Mouse (Mus musculus) kidney, embryonic 14.5 days (tissue): ENCODE results near the gene Mad1l1. TPM values are rescaled to one million over a fixed set of nuclear protein-coding genes. Genes with fewer than 3 reads are reported as not detected.

ENCODE experiments used
- ATAC-seq: fragments of 200-750 bp; cut with Nextera tagmentation; 2 replicates; pipeline ENCODE4 v1.8.0; 2017; ENCODE audit warnings: moderate number of reproducible peaks, mild to moderate bottlenecking, moderate TSS enrichment, moderate library complexity; ENCODE audit not compliant: low FRiP score, low TSS enrichment
- H3K27ac ChIP-seq: fragments of 300-500 bp; sonication (generic); 2 replicates; pipeline ENCODE4 v1.5.1; 2014; ENCODE audit warnings: low read depth, mild to moderate bottlenecking, low read length, moderate library complexity, mixed read lengths
- H3K27me3 ChIP-seq: fragments of 300-500 bp; sonication (generic); 2 replicates; pipeline ENCODE4 v1.6.1; 2014; ENCODE audit warnings: mild to moderate bottlenecking, low read length; ENCODE audit not compliant: control insufficient read depth, insufficient read depth
- H3K36me3 ChIP-seq: fragments of 300-500 bp; sonication (generic); 2 replicates; pipeline ENCODE4 v1.6.1; 2014; ENCODE audit warnings: low read length, mixed read lengths; ENCODE audit not compliant: control insufficient read depth, insufficient read depth
- H3K4me1 ChIP-seq: fragments of 300-500 bp; sonication (generic); 2 replicates; pipeline ENCODE4 v1.6.1; 2014; ENCODE audit warnings: low read length, mixed read lengths; ENCODE audit not compliant: control insufficient read depth, insufficient read depth
- H3K4me2 ChIP-seq: fragments of 300-500 bp; sonication (generic); replicated peaks from 2 replicates; pipeline ENCODE4 v1.6.1; 2014; ENCODE audit warnings: low read depth, mild to moderate bottlenecking, low read length
- H3K4me3 ChIP-seq: fragments of 300-500 bp; sonication (generic); 2 replicates; pipeline ENCODE4 v1.5.1; 2014; ENCODE audit warnings: mild to moderate bottlenecking, low read length
- H3K9ac ChIP-seq: fragments of 300-500 bp; sonication (generic); 2 replicates; pipeline ENCODE4 v1.6.1; 2014; ENCODE audit warnings: low read depth, mild to moderate bottlenecking, low read length, moderate library complexity
- H3K9me3 ChIP-seq: fragments of 300-500 bp; sonication (generic); 2 replicates; pipeline ENCODE4 v1.6.1; 2016; ENCODE audit warnings: low read length; ENCODE audit not compliant: control insufficient read depth
- WGBS: fragments of 180-500 bp; shearing (Covaris S2); extraction: QIAGEN DNeasy Blood & Tissue Kit; methylation state at CpG from one replicate; pipeline ENCODE4 v1.1.7; 2014; 5-methylcytosine and 5-hydroxymethylcytosine counted together
- polyA plus RNA-seq: library from polyadenylated mRNA; unstranded; fragments of >200 nt; fragmentation: Nextera tagmentation; extraction: Ambion mirVana; gene quantifications from 2 replicates; pipeline ENCODE4 v1.2.1, GENCODE M21; 2014

The Mad1l1 gene
- polyA plus RNA-seq, 1 experiment from 2014 or later, result 47.4 TPM

DNA sequence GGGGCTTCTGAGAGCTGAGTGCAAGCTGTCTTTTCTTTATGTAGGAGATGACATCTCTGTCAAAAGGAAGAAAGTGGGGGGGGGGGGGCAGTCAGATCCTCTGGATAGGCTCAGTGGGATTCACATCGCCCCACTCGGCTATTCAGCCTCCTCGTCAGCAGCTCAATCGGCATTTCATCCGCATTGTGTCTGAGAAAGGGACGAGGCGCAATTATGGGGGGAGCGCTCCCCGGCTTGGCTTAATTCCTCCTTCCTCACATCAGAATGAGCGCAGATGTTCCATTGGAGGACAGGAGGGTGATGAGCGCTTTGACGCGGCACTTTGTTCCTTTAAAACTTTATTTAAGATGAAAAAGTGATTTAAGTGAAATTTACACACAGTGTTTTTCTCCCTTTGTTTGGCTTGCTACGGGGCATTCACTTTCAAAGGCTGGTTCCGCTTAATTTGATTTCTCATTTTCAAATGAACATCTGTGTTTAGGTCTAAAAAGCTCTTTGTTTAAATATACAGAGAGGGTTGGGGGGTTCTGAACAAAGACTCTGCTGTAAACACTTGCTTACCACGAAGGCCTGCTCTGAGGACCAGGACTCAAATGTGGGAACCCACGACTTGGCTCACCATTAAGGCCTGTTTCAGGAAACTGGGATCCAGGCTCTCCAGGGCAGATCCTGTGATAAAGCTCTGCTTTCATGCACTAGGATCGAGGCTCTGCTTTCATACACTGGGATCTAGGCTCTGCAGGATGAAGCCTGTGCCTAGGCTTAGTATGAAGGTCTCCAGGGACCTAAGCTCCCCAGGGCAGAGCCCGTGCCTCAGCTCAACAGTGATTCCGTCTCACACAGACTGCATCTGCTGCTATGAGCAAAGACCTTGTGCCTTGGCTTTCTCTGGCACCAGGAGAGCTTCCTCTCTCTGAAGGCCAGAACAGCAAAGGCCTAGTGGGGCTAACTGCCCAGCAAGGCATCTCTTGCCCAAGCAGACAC lies 98.0 kb downstream of the Mad1l1 start:
- Histone ChIP-seq H3K36me3 (no peaks in the 10 kb centered on the region), H3K4me1 (0 out of 2 replicates have a peak, but pooled peaks cover 6% of the 10 kb centered on the region), H3K9ac (no peak overlapping the region), H3K4me2 (no peak overlapping the region), H3K9me3 (no peaks in the 10 kb centered on the region), H3K4me3 (no peak overlapping the region), H3K27me3 (no peaks in the 10 kb centered on the region), H3K27ac (peak overlapping the region; percentile 39; the same call in 1 of the 2 replicates)
- 76% methylated on average over 20 of the region's 20 CpGs for WGBS
- ATAC-seq, result no peak

- Histone ChIP-seq H3K4me2 (no peak overlapping the region), H3K9me3 (no peaks in the 10 kb centered on the region), H3K36me3 (no peaks in the 10 kb centered on the region), H3K4me3 (no peak overlapping the region), H3K27ac (no peak overlapping the region), H3K9ac (no peak overlapping the region), H3K4me1 (no peaks in the 10 kb centered on the region), H3K27me3 (no peaks in the 10 kb centered on the region)
- ATAC-seq, result no peak
- WGBS, result 65% methylated on average over 3 of the region's 3 CpGs
Measured at GRCm38 (mm10) chr5:140221016-140221650, 100.2 kb downstream of the Mad1l1 start.

DNA sequence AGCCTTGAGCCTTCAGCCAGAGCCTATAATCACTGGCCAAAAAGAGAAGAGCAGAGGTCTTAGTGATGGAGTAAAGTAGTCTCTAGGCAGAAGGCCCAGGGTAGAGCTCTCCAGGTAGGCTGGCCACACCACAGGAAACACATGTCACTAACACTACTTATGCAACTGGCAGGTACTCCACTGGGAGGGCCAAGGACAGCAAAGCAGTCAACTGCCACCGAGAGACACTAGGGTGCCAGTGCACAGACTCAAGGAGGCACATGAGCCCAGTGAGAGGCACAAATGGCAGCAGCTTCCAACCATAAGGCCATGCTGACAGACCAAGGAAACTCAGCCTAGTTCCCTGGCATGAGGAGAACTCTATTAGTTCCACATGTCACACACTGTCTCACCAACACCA lies 102.1 kb downstream of the Mad1l1 start:
- 86% methylated on average over 1 of the region's 1 CpGs for WGBS
- Histone ChIP-seq H3K27ac (no peak overlapping the region), H3K27me3 (no peaks in the 10 kb centered on the region), H3K4me3 (no peak overlapping the region), H3K4me2 (no peak overlapping the region), H3K9ac (no peak overlapping the region), H3K9me3 (no peaks in the 10 kb centered on the region), H3K4me1 (no peaks in the 10 kb centered on the region), H3K36me3 (no peaks in the 10 kb centered on the region)
- ATAC-seq, result no peak

- Histone ChIP-seq H3K4me2 (no peak overlapping the region), H3K9me3 (no peaks in the 10 kb centered on the region), H3K27me3 (no peaks in the 10 kb centered on the region), H3K9ac (no peak overlapping the region), H3K4me1 (no peaks in the 10 kb centered on the region), H3K36me3 (no peaks in the 10 kb centered on the region), H3K4me3 (no peak overlapping the region), H3K27ac (no peak overlapping the region)
- 29% methylated on average over 2 of the region's 2 CpGs for WGBS
- no peak for ATAC-seq
Measured at GRCm38 (mm10) chr5:140217900-140218299, 103.5 kb downstream of the Mad1l1 start.

DNA sequence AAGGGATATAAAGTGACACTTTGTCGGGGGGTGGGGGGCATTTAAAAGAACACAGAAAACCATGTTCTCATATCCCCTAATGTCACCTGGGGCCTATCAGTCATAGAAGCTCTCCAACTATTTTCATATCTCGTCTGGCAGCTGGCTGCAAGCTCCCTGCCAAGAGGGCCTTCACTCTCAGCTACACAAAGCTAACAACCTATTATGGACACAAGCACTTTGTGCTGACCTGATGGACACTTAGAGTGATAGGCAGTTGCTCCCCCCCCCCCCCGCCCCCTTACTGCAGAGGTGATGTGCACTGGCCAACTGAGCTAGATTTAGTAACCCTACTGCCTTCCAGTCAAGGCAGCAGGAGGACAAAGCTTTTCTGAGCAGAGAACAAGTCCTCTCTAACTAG lies 104.3 kb downstream of the Mad1l1 start:
- Histone ChIP-seq H3K9ac (no peak overlapping the region), H3K27me3 (no peaks in the 10 kb centered on the region), H3K27ac (no peak overlapping the region), H3K36me3 (no peaks in the 10 kb centered on the region), H3K4me3 (no peak overlapping the region), H3K4me2 (no peak overlapping the region), H3K4me1 (no peaks in the 10 kb centered on the region), H3K9me3 (no peaks in the 10 kb centered on the region)
- ATAC-seq, result no peak
- 80% methylated on average over 3 of the region's 3 CpGs for WGBS

DNA sequence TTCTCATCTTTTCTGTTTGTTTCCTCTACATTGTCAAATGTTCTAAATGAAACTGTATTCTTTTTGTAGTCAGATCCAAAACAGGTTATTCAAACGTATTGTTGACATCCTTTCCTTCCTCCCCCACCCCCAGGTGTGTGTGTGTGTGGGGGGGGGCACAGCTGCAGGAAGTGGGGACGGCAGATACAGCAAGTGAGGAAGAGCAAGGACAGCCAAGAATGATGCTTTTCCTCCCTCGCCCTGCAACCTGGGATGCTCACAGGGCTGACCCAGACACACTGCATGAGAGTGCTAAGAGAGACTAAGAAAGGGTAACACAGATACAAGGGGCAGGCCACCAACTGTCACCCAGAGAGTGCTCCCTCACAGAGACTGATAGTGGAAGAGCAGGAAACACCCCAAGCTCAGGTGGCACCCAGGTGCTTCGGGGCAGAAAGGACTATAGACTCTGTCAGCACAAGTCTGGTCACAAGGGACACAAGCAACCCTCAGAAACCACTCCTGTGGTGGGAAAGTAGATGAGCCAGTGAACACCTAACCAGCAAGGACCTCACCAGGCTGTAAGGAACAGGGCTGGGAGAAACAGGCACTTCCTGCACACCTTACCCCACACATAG lies 105.8 kb downstream of the Mad1l1 start:
- Histone ChIP-seq H3K9ac (no peak overlapping the region), H3K4me2 (no peak overlapping the region), H3K4me3 (no peak overlapping the region), H3K4me1 (no peaks in the 10 kb centered on the region), H3K9me3 (no peaks in the 10 kb centered on the region), H3K36me3 (no peaks in the 10 kb centered on the region), H3K27me3 (no peaks in the 10 kb centered on the region), H3K27ac (no peak overlapping the region)
- no peak for ATAC-seq
- WGBS, result 78% methylated on average over 4 of the region's 4 CpGs

- Histone ChIP-seq H3K9ac (no peak overlapping the region), H3K4me2 (no peak overlapping the region), H3K27ac (no peak overlapping the region), H3K36me3 (no peaks in the 10 kb centered on the region), H3K9me3 (no peaks in the 10 kb centered on the region), H3K4me1 (peaks cover 12% of the 10 kb centered on the region), H3K27me3 (no peaks in the 10 kb centered on the region), H3K4me3 (no peak overlapping the region)
- 92% methylated on average over 4 of the region's 4 CpGs for WGBS
- ATAC-seq, result no peak
Measured at GRCm38 (mm10) chr5:140213001-140213400, 108.4 kb downstream of the Mad1l1 start.

GRCm38 (mm10) chr5:140210417-140211184 lies 110.8 kb downstream of the Mad1l1 start:
- H3K9me3 ChIP-seq, result no peaks in the 10 kb centered on the region
- WGBS, result 62% methylated on average over 6 of the region's 6 CpGs
- no peak overlapping the region for H3K4me2 ChIP-seq
- no peak overlapping the region for H3K4me3 ChIP-seq
- H3K4me1 ChIP-seq, result peaks cover 16% of the 10 kb centered on the region
- no peak overlapping the region for H3K27ac ChIP-seq
- no peaks in the 10 kb centered on the region for H3K27me3 ChIP-seq
- H3K9ac ChIP-seq, result no peak overlapping the region
- no peak for ATAC-seq
- H3K36me3 ChIP-seq, result no peaks in the 10 kb centered on the region
